Mouse (Mus musculus): ENCODE results near the gene Bpifb9a. TPM values are rescaled to one million over a fixed set of nuclear protein-coding genes. Genes with fewer than 3 reads are reported as not detected.

Bpifb9a gene
- not detected in 2 replicates for polyA plus RNA-seq (2012; rRNA removed)

GRCm38 (mm10) chr2:154257554-154257953 lies at the start of gene Bpifb9a:
Gene Bpifb9a, plus strand, starts transcription at chr2:154257854.

GRCm38 (mm10) chr2:154223265-154223916 lies 34.3 kb upstream of the Bpifb9a start, which contains the start of gene Bpifb5:
Gene Bpifb5, plus strand, starts transcription at chr2:154223742.

GRCm38 (mm10) chr2:154306927-154307326 lies 49.3 kb downstream of the Bpifb9a start, which contains the start of gene Bpifb9b:
Gene Bpifb9b, plus strand, starts transcription at chr2:154307227.

Other genes with a start within 250 kb of the Bpifb9a start
- gene Bpifa2, start 249.6 kb upstream of the Bpifb9a start, polyA plus RNA-seq (2012; rRNA removed) = not detected in 2 replicates
- not detected in 2 replicates for gene Bpifa3, start 127.5 kb upstream of the Bpifb9a start, polyA plus RNA-seq (2012; rRNA removed)
- 0.25 TPM in 1 of 2 replicates, not detected in the other for gene Bpifa1, start 115.0 kb upstream of the Bpifb9a start, polyA plus RNA-seq (2012; rRNA removed)
- not detected in 2 replicates for gene Bpifa5, start 95.2 kb upstream of the Bpifb9a start, polyA plus RNA-seq (2012; rRNA removed)
- gene Bpifb1, start 67.0 kb upstream of the Bpifb9a start, polyA plus RNA-seq (2012; rRNA removed) = not detected in 2 replicates
- 0.13 TPM in 1 of 2 replicates, not detected in the other for gene Bpifb5, start 34.1 kb upstream of the Bpifb9a start, polyA plus RNA-seq (2012; rRNA removed)
- gene Bpifb9b, start 49.4 kb downstream of the Bpifb9a start, polyA plus RNA-seq (2012; rRNA removed) = not detected in 2 replicates
- 7.0 and 7.4 TPM in 2 replicates for gene Cdk5rap1, start 115.2 kb downstream of the Bpifb9a start, polyA plus RNA-seq (2012; rRNA removed)
- 11.6 and 12.8 TPM in 2 replicates for gene Snta1, start 150.2 kb downstream of the Bpifb9a start, polyA plus RNA-seq (2012; rRNA removed)
- 7.9 and 8.9 TPM in 2 replicates for gene Cbfa2t2, start 178.6 kb downstream of the Bpifb9a start, polyA plus RNA-seq (2012; rRNA removed)

Measured in colon, adult 2 months (tissue).